In genomic region chr2:24049344-24049990, GRCm38 (mm10) we compare ENCODE assay signal across 8 mouse cellular contexts. TPM values are rescaled to one million over a fixed set of nuclear protein-coding genes. Genes with fewer than 3 reads are reported as not detected.
A peak's percentile ranks its signal among the peaks of the same experiment; 100 is the strongest.
DNase-seq lines count a peak whose midpoint lies in the region; ATAC-seq and TF ChIP-seq lines count a peak whose summit lies in the region.

Gene Hnmt, minus strand, starts transcription at chr2:24049394.

- H3K4me2 ChIP-seq in heart, embryonic 13.5 days = peak within 1 kb of the TSS; percentile 71

- no peaks in the 10 kb centered on the region for H3K27me3 ChIP-seq in cerebellum, adult 2 months (ENCODE audit: control insufficient read depth, insufficient read depth, low read length)
- no peaks in the 10 kb centered on the region for H3K27me3 ChIP-seq in heart, embryonic 13.5 days (replicated peaks)

- TF ChIP-seq POLR2A in cerebellum, adult 2 months (IDR thresholded peaks at IDR 0.05; ENCODE audit: borderline replicate concordance, insufficient read depth, low read length) = no peak

- DNase-seq in cerebellum, adult 2 months = no peak
- no peak for DNase-seq in cerebellum, adult 8-10 months
- DNase-seq in adrenal gland, postnatal 14 days = no peak
- peak in 1 of 2 experiments; percentile 0 for DNase-seq in layer of hippocampus, postnatal 14 days (ENCODE audit: low spot score in 2 of 2)
- no peak for DNase-seq in ovary, adult 18-20 months (ENCODE audit: low spot score)
- no peak for DNase-seq in ovary, postnatal 10 days (ENCODE audit: low spot score)

- WGBS in cerebellum, adult 2 months = 26% methylated on average over 7 of the region's 7 CpGs
- WGBS in heart, embryonic 13.5 days = 40% methylated on average over 7 of the region's 7 CpGs

- no peaks in the 10 kb centered on the region for H3K9me3 ChIP-seq in heart, embryonic 13.5 days

- TF ChIP-seq CTCF in cerebellum, adult 2 months (IDR thresholded peaks at IDR 0.05; ENCODE audit: borderline replicate concordance, insufficient read depth, low read depth, low read length) = no peak

- peak within 1 kb of the TSS; percentile 43 for H3K4me3 ChIP-seq in cerebellum, adult 2 months (replicated peaks; ENCODE audit: insufficient read depth, low read depth, low read length)
- H3K4me3 ChIP-seq in heart, embryonic 13.5 days = peak within 1 kb of the TSS; percentile 53

- peak within 1 kb of the TSS; percentile 73 for H3K9ac ChIP-seq in heart, embryonic 13.5 days

- ATAC-seq in heart, embryonic 13.5 days (ENCODE audit: extremely low read depth, insufficient number of reproducible peaks, low FRiP score, low TSS enrichment) = no peak
- peak; percentile 21; the same call in 1 of the 2 replicates for ATAC-seq in megakaryocyte progenitor cell, adult 5-6 weeks (replicated peaks; ENCODE audit: poor library complexity)

- no peaks in the 10 kb centered on the region for H3K4me1 ChIP-seq in cerebellum, adult 2 months (ENCODE audit: control insufficient read depth, insufficient read depth, low read length)
- peaks cover 3% of the 10 kb centered on the region; the same call in 1 of the 2 replicates for H3K4me1 ChIP-seq in heart, embryonic 13.5 days

- no peaks in the 10 kb centered on the region for H3K36me3 ChIP-seq in heart, embryonic 13.5 days

- no peak within 1 kb of the TSS for H3K27ac ChIP-seq in cerebellum, adult 2 months (ENCODE audit: insufficient read depth, low read length)
- peak within 1 kb of the TSS; percentile 45; the same call in 1 of the 2 replicates for H3K27ac ChIP-seq in heart, embryonic 13.5 days (replicated peaks)

RNA-seq across cellular contexts. Expression of gene Hnmt, which starts in this region (rescaled TPM):
- polyA plus RNA-seq in cerebellum, adult 2 months (2012; rRNA removed) = 10.2 and 11.0 TPM in 2 replicates
- total RNA-seq in adrenal gland, postnatal 14 days (2021) = 13.7 and 14.6 TPM in 2 replicates
- polyA plus RNA-seq in heart, embryonic 13.5 days (2015; fragmentation: Nextera tagmentation; extraction: Ambion mirVana) = 3.7 and 4.1 TPM in 2 replicates
- total RNA-seq in layer of hippocampus, postnatal 14 days (2021) = 10 to 100 TPM; 25.3 to 26.9 TPM
- 23.8 and 34.0 TPM in 2 replicates for total RNA-seq in megakaryocyte progenitor cell, adult 5-6 weeks (2015)
- total RNA-seq in megakaryocyte progenitor cell, adult 5-6 weeks (2017) = 63.9 and 71.5 TPM in 2 replicates
